Mouse (Mus musculus) neural tube, embryonic 12.5 days (tissue): ENCODE measurements at regions not wholly inside any gene's neighbourhood (a gene's known extent, or its start where the extent isn't known, plus 50 kb on each side); places are given as distances from the start of the nearest gene placed in this dataset.
"Not testable (repeated sequence)": the region's sequence is repeated elsewhere in the genome, so short reads cannot be mapped to it uniquely, and the experiment has no call there.

Experiments
- ATAC-seq: fragments of 200-750 bp; cut with Nextera tagmentation; 2 replicates; pipeline ENCODE4 v1.8.0; 2017; ENCODE audit warnings: low read depth, mild to moderate bottlenecking, moderate TSS enrichment, moderate library complexity; ENCODE audit not compliant: low FRiP score
- H3K27ac ChIP-seq: fragments of 300-500 bp; sonication (generic); 2 replicates; pipeline ENCODE4 v1.5.1; 2016
- H3K27me3 ChIP-seq: fragments of 300-500 bp; sonication (generic); replicated peaks from 2 replicates; pipeline ENCODE4 v1.6.1; 2016; ENCODE audit warnings: mild to moderate bottlenecking
- H3K36me3 ChIP-seq: fragments of 300-500 bp; sonication (generic); 2 replicates; pipeline ENCODE4 v1.6.1; 2016; ENCODE audit warnings: mild to moderate bottlenecking
- H3K4me1 ChIP-seq: fragments of 300-500 bp; sonication (generic); 2 replicates; pipeline ENCODE4 v1.6.1; 2016
- H3K4me2 ChIP-seq: fragments of 300-500 bp; sonication (generic); replicated peaks from 2 replicates; pipeline ENCODE4 v1.6.1; 2016; ENCODE audit warnings: mild to moderate bottlenecking
- H3K4me3 ChIP-seq: fragments of 300-500 bp; sonication (generic); 2 replicates; pipeline ENCODE4 v1.5.1; 2016
- H3K9ac ChIP-seq: fragments of 300-500 bp; sonication (generic); 2 replicates; pipeline ENCODE4 v1.6.1; 2016; ENCODE audit warnings: mild to moderate bottlenecking
- H3K9me3 ChIP-seq: fragments of 300-500 bp; sonication (generic); 2 replicates; pipeline ENCODE4 v1.6.1; 2016; ENCODE audit warnings: mild to moderate bottlenecking
- WGBS: fragments of 180-500 bp; shearing (Covaris S2); methylation state at CpG from one replicate; pipeline ENCODE4 v1.1.7; 2016; 5-methylcytosine and 5-hydroxymethylcytosine counted together

- H3K36me3 ChIP-seq: 0 out of 2 replicates have a peak, but pooled peaks cover 3% of the 10 kb centered on the region
- no peaks in the 10 kb centered on the region for H3K4me1 ChIP-seq
- WGBS: 87% methylated on average over 2 of the region's 2 CpGs
- H3K9ac ChIP-seq: no peak overlapping the region
- no peak overlapping the region for H3K4me2 ChIP-seq
- no peak for ATAC-seq
- no peaks in the 10 kb centered on the region for H3K27me3 ChIP-seq
- H3K27ac ChIP-seq: no peak overlapping the region
- peaks cover 85% of the 10 kb centered on the region for H3K9me3 ChIP-seq
- no peak overlapping the region for H3K4me3 ChIP-seq
Measured at GRCm38 (mm10) chr17:3006662-3007061, 108.1 kb upstream of the Scaf8 start.

DNA sequence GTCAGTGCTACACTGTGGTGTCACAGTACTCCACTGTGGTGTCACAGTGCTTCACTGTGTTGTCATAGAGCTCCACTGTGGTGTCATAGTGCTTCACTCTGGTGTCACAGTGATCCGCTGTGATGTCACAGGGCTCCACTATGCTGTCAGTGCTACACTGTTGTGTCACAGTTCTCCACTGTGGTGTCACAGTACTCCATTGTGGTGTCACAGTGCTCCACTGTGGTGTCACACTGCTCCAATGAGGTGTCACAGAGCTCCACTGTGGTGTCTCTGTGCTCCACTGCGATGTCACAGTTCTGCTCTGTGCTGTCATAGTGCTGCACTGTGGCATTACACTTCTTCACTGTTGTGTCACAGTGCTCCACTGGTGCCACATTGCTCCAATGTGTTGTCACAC is 107.5 kb upstream of the Scaf8 start:
- H3K9ac ChIP-seq: no peak overlapping the region
- 54% methylated on average over 2 of the region's 2 CpGs for WGBS
- peak; percentile 13; the same call in 1 of the 2 replicates for ATAC-seq
- H3K9me3 ChIP-seq: peaks cover 85% of the 10 kb centered on the region
- 0 out of 2 replicates have a peak, but pooled peaks cover 3% of the 10 kb centered on the region for H3K36me3 ChIP-seq
- H3K4me1 ChIP-seq: no peaks in the 10 kb centered on the region
- H3K27me3 ChIP-seq: no peaks in the 10 kb centered on the region
- H3K4me2 ChIP-seq: no peak overlapping the region
- no peak overlapping the region for H3K27ac ChIP-seq
- no peak overlapping the region for H3K4me3 ChIP-seq

DNA sequence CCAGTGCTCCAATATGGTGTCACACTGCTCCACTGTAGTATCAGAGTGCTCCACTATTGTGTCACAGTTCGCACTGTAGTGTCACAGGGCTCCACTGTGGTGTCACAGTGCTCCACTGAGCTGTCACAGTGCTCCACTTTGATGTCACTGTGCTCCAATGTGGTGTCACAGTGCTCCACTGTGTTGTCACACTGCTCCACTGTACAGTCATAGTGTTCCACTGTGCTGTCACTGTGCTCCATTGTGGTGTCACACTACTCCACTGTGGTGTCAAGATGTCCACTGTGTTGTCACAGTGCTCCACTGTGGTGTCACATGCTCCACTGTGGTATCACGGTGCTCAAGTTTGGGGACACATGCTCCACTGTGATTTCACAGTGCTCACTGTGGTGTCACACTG is 104.8 kb upstream of the Scaf8 start:
- Histone ChIP-seq H3K4me1 (no peaks in the 10 kb centered on the region), H3K9ac (no peak overlapping the region), H3K4me2 (no peak overlapping the region), H3K4me3 (no peak overlapping the region), H3K9me3 (peaks cover 94% of the 10 kb centered on the region), H3K27me3 (no peaks in the 10 kb centered on the region), H3K36me3 (0 out of 2 replicates have a peak, but pooled peaks cover 3% of the 10 kb centered on the region), H3K27ac (no peak overlapping the region)
- no peak for ATAC-seq
- WGBS: 63% methylated on average over 2 of the region's 2 CpGs

DNA sequence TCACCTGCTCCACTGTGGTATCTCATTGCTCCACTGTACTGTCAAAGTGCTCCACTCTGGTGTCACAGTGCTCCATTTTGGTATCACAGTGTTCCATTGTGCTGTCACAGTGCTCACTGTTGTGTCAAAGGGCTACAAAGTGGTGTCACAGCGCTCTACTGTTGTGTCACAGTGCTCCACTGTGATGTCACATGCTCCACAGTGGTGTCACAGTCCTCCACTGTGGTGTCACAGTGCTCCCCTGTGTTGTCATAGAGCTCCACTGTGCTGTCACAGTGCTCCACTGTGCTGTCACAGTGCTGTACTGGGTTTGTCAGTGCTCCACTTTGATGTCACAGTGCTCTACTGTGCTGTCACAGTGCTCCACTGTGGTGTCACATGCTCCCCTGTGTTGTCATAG is 102.7 kb upstream of the Scaf8 start:
- Histone ChIP-seq H3K27me3 (no peaks in the 10 kb centered on the region), H3K9me3 (peaks cover 95% of the 10 kb centered on the region), H3K4me2 (no peak overlapping the region), H3K27ac (no peak overlapping the region), H3K36me3 (0 out of 2 replicates have a peak, but pooled peaks cover 3% of the 10 kb centered on the region), H3K4me1 (no peaks in the 10 kb centered on the region), H3K4me3 (no peak overlapping the region), H3K9ac (no peak overlapping the region)
- 46% methylated on average over 1 of the region's 1 CpGs for WGBS
- no peak for ATAC-seq

GRCm38 (mm10) chr17:3019631-3020391 is 95.0 kb upstream of the Scaf8 start:
- Histone ChIP-seq H3K36me3 (no peaks in the 10 kb centered on the region), H3K4me2 (no peak overlapping the region), H3K4me3 (no peak overlapping the region), H3K9me3 (peaks cover 78% of the 10 kb centered on the region), H3K27me3 (no peaks in the 10 kb centered on the region), H3K27ac (no peak overlapping the region), H3K4me1 (no peaks in the 10 kb centered on the region), H3K9ac (no peak overlapping the region)
- peak; percentile 67 for ATAC-seq
- WGBS: 90% methylated on average over 2 of the region's 2 CpGs

GRCm38 (mm10) chr17:3020406-3020805 is 94.4 kb upstream of the Scaf8 start:
- 93% methylated on average over 1 of the region's 1 CpGs for WGBS
- no peak overlapping the region for H3K9ac ChIP-seq
- H3K27me3 ChIP-seq: no peaks in the 10 kb centered on the region
- H3K36me3 ChIP-seq: no peaks in the 10 kb centered on the region
- H3K27ac ChIP-seq: no peak overlapping the region
- H3K4me1 ChIP-seq: no peaks in the 10 kb centered on the region
- no peak overlapping the region for H3K4me2 ChIP-seq
- peaks cover 75% of the 10 kb centered on the region for H3K9me3 ChIP-seq
- no peak for ATAC-seq
- no peak overlapping the region for H3K4me3 ChIP-seq

- no peak overlapping the region for H3K4me3 ChIP-seq
- no peak overlapping the region for H3K9ac ChIP-seq
- 83% methylated on average over 5 of the region's 5 CpGs for WGBS
- no peak for ATAC-seq
- H3K4me1 ChIP-seq: no peaks in the 10 kb centered on the region
- no peaks in the 10 kb centered on the region for H3K36me3 ChIP-seq
- no peak overlapping the region for H3K27ac ChIP-seq
- H3K4me2 ChIP-seq: no peak overlapping the region
- no peaks in the 10 kb centered on the region for H3K27me3 ChIP-seq
- peaks cover 70% of the 10 kb centered on the region for H3K9me3 ChIP-seq
Measured at GRCm38 (mm10) chr17:3022245-3022935, 92.4 kb upstream of the Scaf8 start.

DNA sequence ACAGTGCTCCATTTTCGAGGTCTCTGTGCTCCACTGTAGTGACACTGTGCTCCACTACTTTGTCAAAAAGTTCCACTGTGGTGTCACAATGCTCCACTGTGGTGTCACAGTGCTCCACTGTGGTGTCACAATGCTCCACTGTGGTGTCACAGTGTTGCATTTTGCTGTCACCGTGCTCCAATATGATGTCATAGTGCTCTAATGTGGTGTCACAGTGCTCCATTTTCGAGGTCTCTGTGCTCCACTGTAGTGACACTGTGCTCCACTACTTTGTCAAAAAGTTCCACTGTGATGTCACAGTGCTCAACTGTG is 91.9 kb upstream of the Scaf8 start:
- not testable (repeated sequence) for H3K27me3 ChIP-seq, H3K9ac ChIP-seq, H3K36me3 ChIP-seq, ATAC-seq, H3K27ac ChIP-seq, H3K4me1 ChIP-seq, H3K4me3 ChIP-seq, H3K4me2 ChIP-seq
- 57% methylated on average over 3 of the region's 3 CpGs for WGBS
- peaks cover 70% of the 10 kb centered on the region for H3K9me3 ChIP-seq

GRCm38 (mm10) chr17:3023426-3023825 is 91.3 kb upstream of the Scaf8 start:
- Histone ChIP-seq H3K36me3 (no peaks in the 10 kb centered on the region), H3K4me2 (no peak overlapping the region), H3K4me3 (no peak overlapping the region), H3K9ac (no peak overlapping the region), H3K27ac (no peak overlapping the region), H3K27me3 (no peaks in the 10 kb centered on the region), H3K9me3 (peaks cover 70% of the 10 kb centered on the region), H3K4me1 (no peaks in the 10 kb centered on the region)
- 87% methylated on average over 1 of the region's 1 CpGs for WGBS
- ATAC-seq: no peak

DNA sequence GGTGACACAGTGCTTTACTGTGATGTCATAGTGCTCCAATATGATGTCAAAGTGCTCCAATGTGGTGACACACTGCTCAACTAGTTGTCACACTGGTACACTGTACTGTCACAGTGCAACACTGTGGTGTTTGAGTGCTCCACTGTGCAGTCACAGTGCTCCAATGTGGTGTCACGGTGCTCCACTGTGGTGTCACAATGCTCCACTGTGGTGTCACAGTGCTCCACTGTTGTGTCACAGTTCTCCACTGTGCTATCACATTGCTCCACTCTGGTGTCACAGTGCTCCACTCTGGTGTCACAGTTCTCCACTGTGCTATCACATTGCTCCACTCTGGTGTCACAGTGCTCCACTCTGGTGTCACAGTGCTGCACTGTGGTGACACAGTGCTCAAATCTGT is 87.9 kb upstream of the Scaf8 start:
- H3K36me3 ChIP-seq, ATAC-seq, H3K9ac ChIP-seq, H3K4me1 ChIP-seq, H3K4me2 ChIP-seq, H3K4me3 ChIP-seq, H3K27me3 ChIP-seq, H3K27ac ChIP-seq: not testable (repeated sequence)
- WGBS: 34% methylated on average over 1 of the region's 1 CpGs
- peaks cover 70% of the 10 kb centered on the region for H3K9me3 ChIP-seq

DNA sequence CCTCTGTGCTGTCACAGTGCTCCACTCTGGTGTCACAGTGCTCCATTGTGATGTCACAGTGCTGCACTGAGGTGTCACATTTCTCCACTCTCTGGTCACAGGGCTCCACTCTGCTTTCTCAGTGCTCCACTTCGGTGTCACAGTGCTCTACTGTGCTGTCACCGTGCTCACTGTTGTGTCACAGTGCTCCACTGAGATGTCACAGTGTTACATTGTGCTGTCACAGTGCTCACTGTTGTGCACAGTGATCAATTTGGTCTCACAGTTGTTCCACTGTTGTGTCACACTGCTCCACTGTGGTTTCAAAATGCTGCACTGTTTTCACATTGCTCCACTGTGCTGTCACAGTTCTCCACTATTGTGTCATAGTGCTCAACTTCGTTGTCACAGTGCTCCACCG is 87.4 kb upstream of the Scaf8 start:
- ATAC-seq: no peak
- H3K4me2 ChIP-seq: no peak overlapping the region
- WGBS: 80% methylated on average over 4 of the region's 4 CpGs
- no peaks in the 10 kb centered on the region for H3K27me3 ChIP-seq
- H3K36me3 ChIP-seq: no peaks in the 10 kb centered on the region
- H3K9me3 ChIP-seq: peaks cover 70% of the 10 kb centered on the region
- no peak overlapping the region for H3K4me3 ChIP-seq
- H3K9ac ChIP-seq: no peak overlapping the region
- no peak overlapping the region for H3K27ac ChIP-seq
- H3K4me1 ChIP-seq: no peaks in the 10 kb centered on the region

GRCm38 (mm10) chr17:3029750-3030149 is 85.0 kb upstream of the Scaf8 start:
- H3K4me2 ChIP-seq, H3K9ac ChIP-seq, H3K27ac ChIP-seq, H3K36me3 ChIP-seq, H3K27me3 ChIP-seq, H3K4me3 ChIP-seq, H3K4me1 ChIP-seq: not testable (repeated sequence)
- WGBS: 62% methylated on average over 2 of the region's 2 CpGs
- peak; percentile 84 for ATAC-seq
- peaks cover 77% of the 10 kb centered on the region for H3K9me3 ChIP-seq

DNA sequence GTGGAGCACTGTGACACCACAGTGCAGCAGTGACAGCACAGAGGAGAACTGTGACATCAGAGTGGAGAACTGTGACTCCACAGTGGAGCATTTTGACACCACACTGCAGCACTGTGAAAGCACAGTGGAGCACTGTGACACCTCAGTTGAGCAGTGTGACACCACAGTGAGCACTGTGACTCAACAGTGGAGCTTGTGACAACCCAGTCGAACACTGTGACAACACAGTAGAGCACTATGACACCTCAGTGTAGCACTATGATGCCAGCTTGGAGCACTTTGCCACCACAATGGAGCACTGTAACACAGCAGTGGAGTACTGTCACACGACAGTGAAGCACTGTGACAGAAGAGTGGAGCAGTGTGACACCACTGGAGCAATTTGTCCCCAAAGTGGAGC is 79.7 kb upstream of the Scaf8 start:
- 73% methylated on average over 2 of the region's 2 CpGs for WGBS
- H3K9me3 ChIP-seq: peaks cover 49% of the 10 kb centered on the region
- H3K4me3 ChIP-seq: no peak overlapping the region
- no peaks in the 10 kb centered on the region for H3K27me3 ChIP-seq
- no peak overlapping the region for H3K27ac ChIP-seq
- no peak overlapping the region for H3K9ac ChIP-seq
- ATAC-seq: no peak
- no peak overlapping the region for H3K4me2 ChIP-seq
- H3K36me3 ChIP-seq: no peaks in the 10 kb centered on the region
- no peaks in the 10 kb centered on the region for H3K4me1 ChIP-seq
